In genomic region chr1:177440981-177441491, GRCm38 (mm10) we compare ENCODE assay signal across 8 mouse cellular contexts. TPM values are rescaled to one million over a fixed set of nuclear protein-coding genes. Genes with fewer than 3 reads are reported as not detected.
DNase-seq lines count a peak whose midpoint lies in the region; ATAC-seq and TF ChIP-seq lines count a peak whose summit lies in the region.

No protein-coding gene starts in this region.

- no peak for TF ChIP-seq POLR2A in CH12.LX (IDR thresholded peaks at IDR 0.05; ENCODE audit: low read depth, low read length)

- TF ChIP-seq CTCF in CH12.LX (conservative IDR thresholded peaks at IDR 0.05 in 1 of 2, IDR thresholded peaks at IDR 0.05 in 1 of 2; ENCODE audit: low read depth in 2 of 2, low read length in 2 of 2) = no peak

- no peak overlapping the region; the same call in 1 of the 2 replicates for H3K27ac ChIP-seq in CH12.LX (ENCODE audit: insufficient read depth, low read depth)
- H3K27ac ChIP-seq in forebrain, embryonic 10.5 days = peak overlapping the region; percentile 98
- H3K27ac ChIP-seq in limb, embryonic 12.5 days = peak overlapping the region; percentile 95
- H3K27ac ChIP-seq in stomach, embryonic 15.5 days = peak overlapping the region; percentile 99

- no peak for ATAC-seq in limb, embryonic 12.5 days (ENCODE audit: insufficient number of reproducible peaks, insufficient read depth, low FRiP score, low TSS enrichment, low read depth)
- no peak for ATAC-seq in stomach, embryonic 15.5 days (ENCODE audit: insufficient read depth, low FRiP score, low read depth)

- peaks cover 5% of the 10 kb centered on the region for H3K27me3 ChIP-seq in CH12.LX (replicated peaks)
- no peaks in the 10 kb centered on the region for H3K27me3 ChIP-seq in forebrain, embryonic 10.5 days (ENCODE audit: poor library complexity, severe bottlenecking)
- no peaks in the 10 kb centered on the region for H3K27me3 ChIP-seq in limb, embryonic 12.5 days
- H3K27me3 ChIP-seq in stomach, embryonic 15.5 days (replicated peaks) = no peaks in the 10 kb centered on the region

- in situ Hi-C loops in CH12.LX (cut with MboI; ENCODE audit: low pct_ligation_motif_present, low pct_unique_long_range_greater_than_20kb, low sequenced_read_pairs) = no loop called here

- no peaks in the 10 kb centered on the region for H3K36me3 ChIP-seq in CH12.LX (replicated peaks in 1 of 2; ENCODE audit: control insufficient read depth in 1 of 2, insufficient read depth in 1 of 2, low read length in 1 of 2)
- no peaks in the 10 kb centered on the region for H3K36me3 ChIP-seq in forebrain, embryonic 10.5 days (replicated peaks)
- H3K36me3 ChIP-seq in limb, embryonic 12.5 days = no peaks in the 10 kb centered on the region
- no peaks in the 10 kb centered on the region for H3K36me3 ChIP-seq in stomach, embryonic 15.5 days

- H3K4me1 ChIP-seq in CH12.LX (ENCODE audit: control insufficient read depth in 1 of 2, insufficient read depth in 2 of 2) = peaks cover 0 to 23% of the 10 kb centered on the region in 2 experiments; a peak in 3 of 4 replicates
- H3K4me1 ChIP-seq in forebrain, embryonic 10.5 days = peaks cover 54% of the 10 kb centered on the region
- H3K4me1 ChIP-seq in limb, embryonic 12.5 days (replicated peaks) = peaks cover 30% of the 10 kb centered on the region
- H3K4me1 ChIP-seq in stomach, embryonic 15.5 days = peaks cover 4% of the 10 kb centered on the region; the same call in 1 of the 2 replicates

- peak overlapping the region; percentile 73 for H3K9ac ChIP-seq in CH12.LX (ENCODE audit: insufficient read depth, low read depth)
- peak overlapping the region; percentile 76 for H3K9ac ChIP-seq in limb, embryonic 12.5 days (replicated peaks)
- H3K9ac ChIP-seq in stomach, embryonic 15.5 days = peak overlapping the region; percentile 70

- under 1% methylated on average over 6 of the region's 6 CpGs for WGBS in forebrain, embryonic 10.5 days
- 2% methylated on average over 6 of the region's 6 CpGs for WGBS in limb, embryonic 12.5 days
- 1% methylated on average over 6 of the region's 6 CpGs for WGBS in stomach, embryonic 15.5 days

- TF ChIP-seq EP300 in CH12.LX (IDR thresholded peaks at IDR 0.05; ENCODE audit: low read length) = no peak

- dilution Hi-C loops in CH12.LX (cut with MboI; ENCODE audit: extremely low pct_ligation_motif_present, extremely low pct_unique_long_range_greater_than_20kb, low sequenced_read_pairs) = no loop called here

- H3K4me3 ChIP-seq in CH12.LX (replicated peaks in 1 of 3; ENCODE audit: low read depth in 2 of 3, low read length in 2 of 3, poor library complexity in 1 of 3) = peak overlapping the region; percentile 50 to 77 (median 76)
- peak overlapping the region; percentile 94 for H3K4me3 ChIP-seq in forebrain, embryonic 10.5 days
- peak overlapping the region; percentile 72 for H3K4me3 ChIP-seq in limb, embryonic 12.5 days (replicated peaks)
- H3K4me3 ChIP-seq in stomach, embryonic 15.5 days (replicated peaks) = peak overlapping the region; percentile 83

- H3K9me3 ChIP-seq in CH12.LX (replicated peaks; ENCODE audit: low read length) = no peaks in the 10 kb centered on the region
- no peaks in the 10 kb centered on the region for H3K9me3 ChIP-seq in forebrain, embryonic 10.5 days
- H3K9me3 ChIP-seq in limb, embryonic 12.5 days = no peaks in the 10 kb centered on the region
- no peaks in the 10 kb centered on the region for H3K9me3 ChIP-seq in stomach, embryonic 15.5 days

- TF ChIP-seq RAD21 in CH12.LX (IDR thresholded peaks at IDR 0.05; ENCODE audit: low read depth, low read length) = no peak

- peak; percentile 51 for DNase-seq in heart, adult 11 months
- DNase-seq in heart, adult 18-20 months = no peak
- no peak for DNase-seq in CH12.LX (ENCODE audit: extremely low read depth)
- no peak for DNase-seq in forebrain, embryonic 10.5 days (ENCODE audit: extremely low spot score, low spot score)
- DNase-seq in frontal cortex, postnatal 36 days (ENCODE audit: low spot score in 2 of 2) = no peak
- DNase-seq in adrenal gland, adult (ENCODE audit: inconsistent age in 2 of 2, low spot score in 1 of 2) = no peak

- peak overlapping the region; percentile 94 for H3K4me2 ChIP-seq in CH12.LX (ENCODE audit: insufficient read depth, low read depth, poor library complexity, severe bottlenecking)
- H3K4me2 ChIP-seq in limb, embryonic 12.5 days = peak overlapping the region; percentile 62
- H3K4me2 ChIP-seq in stomach, embryonic 15.5 days = peak overlapping the region; percentile 88

- H3K79me2 ChIP-seq in CH12.LX (replicated peaks; ENCODE audit: control insufficient read depth, extremely low read depth, insufficient read depth, poor library complexity, severe bottlenecking) = no peaks in the 10 kb centered on the region; the same call in 1 of the 2 replicates

TF ChIP-seq in CH12.LX, 34 proteins besides CTCF, POLR2A, EP300 and RAD21:
- TF ChIP-seq USF1 (IDR thresholded peaks at IDR 0.05; ENCODE audit: low read depth, low read length) (no peak), TCF12 (IDR thresholded peaks at IDR 0.05; ENCODE audit: low read depth, low read length) (no peak), MYC (IDR thresholded peaks at IDR 0.05; ENCODE audit: low read depth, low read length) (no peak)

RNA-seq across cellular contexts. Expression of gene Zbtb18, which starts 1.1 kb away (rescaled TPM):
- total RNA-seq in heart, adult 18-20 months (2021) = 10 to 100 TPM; 42.2 to 49.5 TPM
- 3.9 and 8.4 TPM in 2 replicates for total RNA-seq in CH12.LX (2012; rRNA removed)
- 10.0 and 10.5 TPM in 2 replicates for total RNA-seq in CH12.LX (2014; rRNA removed)
- 13.5 and 16.9 TPM in 2 replicates for polyA plus RNA-seq in CH12.LX (2012; ENCODE audit: insufficient read length, low read depth)
- polyA plus RNA-seq in forebrain, embryonic 10.5 days (2016; fragmentation: Nextera tagmentation; extraction: Ambion mirVana) = 2.1 and 3.0 TPM in 2 replicates
- 2.0 and 3.3 TPM in 2 replicates for polyA plus RNA-seq in limb, embryonic 12.5 days (2016; fragmentation: Nextera tagmentation; extraction: Ambion mirVana)
- 2.2 and 2.7 TPM in 2 replicates for polyA plus RNA-seq in stomach, embryonic 15.5 days (2015; fragmentation: Nextera tagmentation; extraction: Ambion mirVana)
